15 mouse cellular contexts compared by ENCODE assay signal in the genomic region with DNA sequence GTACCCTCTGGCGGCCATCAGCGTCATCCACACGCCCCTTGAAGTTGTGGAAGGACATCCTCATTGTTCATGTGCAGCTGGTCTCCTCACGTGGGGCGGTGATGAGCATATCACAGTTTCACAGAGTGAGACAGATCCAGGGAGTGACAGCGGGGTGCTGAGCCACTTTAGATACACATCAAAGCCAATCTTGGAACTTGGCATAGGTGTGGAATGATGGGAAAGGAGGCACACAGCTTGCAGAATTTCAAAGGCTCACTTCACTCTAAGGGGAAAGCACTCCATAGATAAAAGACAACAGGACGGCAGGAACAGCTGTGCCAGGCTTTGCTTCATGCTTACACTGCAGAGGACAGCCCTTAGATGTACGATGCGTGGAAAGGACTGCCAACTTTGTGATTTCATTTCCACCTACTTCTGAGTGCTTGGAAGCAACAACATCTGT. TPM values are rescaled to one million over a fixed set of nuclear protein-coding genes. Genes with fewer than 3 reads are reported as not detected.
DNase-seq lines count a peak whose midpoint lies in the region; ATAC-seq and TF ChIP-seq lines count a peak whose summit lies in the region.
"Had no signal": no experiment of that assay in that cellular context is flagged by ENCODE, and none has a peak within 500 bp of the region (broad histone marks: within the 10 kb centered on the region; RNA-seq: fewer than 3 reads in every experiment).

No protein-coding gene starts in this region.

- no peaks in the 10 kb centered on the region for H3K27me3 ChIP-seq in forebrain, postnatal 0 days (ENCODE audit: insufficient read depth, low read length)
- no peaks in the 10 kb centered on the region for H3K27me3 ChIP-seq in forebrain, embryonic 11.5 days (ENCODE audit: control insufficient read depth, insufficient read depth, low read length)
- no peaks in the 10 kb centered on the region for H3K27me3 ChIP-seq in lung, embryonic 16.5 days (ENCODE audit: control insufficient read depth, insufficient read depth, low read depth, low read length)
- H3K27me3 ChIP-seq: hindbrain, embryonic 13.5 days; kidney, embryonic 15.5 days; liver, embryonic 15.5 days had no signal

- H3K9me3 ChIP-seq in forebrain, postnatal 0 days (ENCODE audit: low read length): no peaks in the 10 kb centered on the region
- H3K9me3 ChIP-seq in forebrain, embryonic 11.5 days (ENCODE audit: control insufficient read depth, low read length): no peaks in the 10 kb centered on the region
- H3K9me3 ChIP-seq in lung, embryonic 16.5 days (ENCODE audit: control insufficient read depth, low read length): no peaks in the 10 kb centered on the region
- H3K9me3 ChIP-seq: hindbrain, embryonic 13.5 days; kidney, embryonic 15.5 days; liver, embryonic 15.5 days had no signal

- TF ChIP-seq POLR2A in lung, adult 2 months (IDR thresholded peaks at IDR 0.05; ENCODE audit: borderline replicate concordance, extremely low read depth, low read depth, low read length): no peak
- TF ChIP-seq POLR2A in brain, embryonic 14.5 days (IDR thresholded peaks at IDR 0.05; ENCODE audit: borderline replicate concordance, extremely low read depth, insufficient read depth, insufficient read length, poor library complexity, severe bottlenecking): no peak

- H3K27ac ChIP-seq in forebrain, postnatal 0 days (ENCODE audit: low read depth, low read length): no peak overlapping the region
- no peak overlapping the region for H3K27ac ChIP-seq in forebrain, embryonic 11.5 days (ENCODE audit: low read depth, low read length)
- H3K27ac ChIP-seq in lung, embryonic 16.5 days (ENCODE audit: low read length): no peak overlapping the region
- H3K27ac ChIP-seq: hindbrain, embryonic 13.5 days; kidney, embryonic 15.5 days; liver, embryonic 15.5 days had no signal

- WGBS in forebrain, postnatal 0 days: 72% methylated on average over 9 of the region's 9 CpGs
- 87% methylated on average over 9 of the region's 9 CpGs for WGBS in forebrain, embryonic 11.5 days
- 34% methylated on average over 9 of the region's 9 CpGs for WGBS in lung, embryonic 16.5 days
- WGBS in lung, adult 2 months: 39% methylated on average over 9 of the region's 9 CpGs

- no peak for TF ChIP-seq CTCF in forebrain, postnatal 0 days (IDR thresholded peaks at IDR 0.05; ENCODE audit: low read depth)
- no peak for TF ChIP-seq CTCF in lung, adult 2 months (IDR thresholded peaks at IDR 0.05; ENCODE audit: insufficient read depth, low read length)
- no peak for TF ChIP-seq CTCF in brain, embryonic 14.5 days (IDR thresholded peaks at IDR 0.05; ENCODE audit: borderline replicate concordance, extremely low read depth, insufficient read depth, insufficient read length)

- no peaks in the 10 kb centered on the region for H3K36me3 ChIP-seq in forebrain, postnatal 0 days (ENCODE audit: insufficient read depth)
- H3K36me3 ChIP-seq in forebrain, embryonic 11.5 days (ENCODE audit: control insufficient read depth, insufficient read depth, low read length): no peaks in the 10 kb centered on the region
- H3K36me3 ChIP-seq in lung, embryonic 16.5 days (ENCODE audit: control insufficient read depth, insufficient read depth, low read length): no peaks in the 10 kb centered on the region
- H3K36me3 ChIP-seq: hindbrain, embryonic 13.5 days; kidney, embryonic 15.5 days; liver, embryonic 15.5 days had no signal

- ATAC-seq in forebrain, postnatal 0 days: peak; percentile 64
- no peak for ATAC-seq in forebrain, embryonic 11.5 days (replicated peaks; ENCODE audit: low FRiP score)
- peak; percentile 76 for ATAC-seq in lung, embryonic 16.5 days (ENCODE audit: low read depth)

- no peak overlapping the region for H3K4me3 ChIP-seq in forebrain, postnatal 0 days (ENCODE audit: low read depth, low read length)
- H3K4me3 ChIP-seq in forebrain, embryonic 11.5 days (ENCODE audit: low read depth, low read length): no peak overlapping the region
- no peak overlapping the region for H3K4me3 ChIP-seq in lung, embryonic 16.5 days (ENCODE audit: low read length)
- no peak overlapping the region for H3K4me3 ChIP-seq in lung, adult 2 months (replicated peaks; ENCODE audit: extremely low read depth, low read depth, low read length)
- H3K4me3 ChIP-seq: hindbrain, embryonic 13.5 days; kidney, embryonic 15.5 days; liver, embryonic 15.5 days had no signal

- no peaks in the 10 kb centered on the region for H3K4me1 ChIP-seq in forebrain, postnatal 0 days (ENCODE audit: insufficient read depth)
- no peaks in the 10 kb centered on the region for H3K4me1 ChIP-seq in forebrain, embryonic 11.5 days (replicated peaks; ENCODE audit: control insufficient read depth, insufficient read depth, low read length)
- H3K4me1 ChIP-seq in lung, embryonic 16.5 days (replicated peaks; ENCODE audit: control insufficient read depth, insufficient read depth, low read length): no peaks in the 10 kb centered on the region; the same call in 1 of the 2 replicates
- H3K4me1 ChIP-seq in lung, adult 2 months (ENCODE audit: control insufficient read depth, insufficient read depth, low read length): no peaks in the 10 kb centered on the region
- H3K4me1 ChIP-seq: hindbrain, embryonic 13.5 days; kidney, embryonic 15.5 days; liver, embryonic 15.5 days had no signal

- H3K9ac ChIP-seq in forebrain, postnatal 0 days: no peak overlapping the region
- no peak overlapping the region for H3K9ac ChIP-seq in forebrain, embryonic 11.5 days (ENCODE audit: low read length)
- no peak overlapping the region for H3K9ac ChIP-seq in lung, embryonic 16.5 days (ENCODE audit: low read length)
- H3K9ac ChIP-seq: hindbrain, embryonic 13.5 days; kidney, embryonic 15.5 days; liver, embryonic 15.5 days had no signal

- no peak overlapping the region for H3K4me2 ChIP-seq in forebrain, postnatal 0 days (ENCODE audit: low read depth)
- no peak overlapping the region for H3K4me2 ChIP-seq in forebrain, embryonic 11.5 days (ENCODE audit: low read depth, low read length, severe bottlenecking)
- H3K4me2 ChIP-seq in lung, embryonic 16.5 days (ENCODE audit: low read depth, low read length): peak overlapping the region; percentile 38
- H3K4me2 ChIP-seq: hindbrain, embryonic 13.5 days; kidney, embryonic 15.5 days; liver, embryonic 15.5 days had no signal

- no peak for DNase-seq in forebrain, postnatal 0 days
- DNase-seq in forebrain, embryonic 11.5 days (ENCODE audit: low spot score): no peak
- DNase-seq in lung, adult 2 months: no peak
- peak; percentile 50 for DNase-seq in brain, embryonic 14.5 days (ENCODE audit: low read depth)
- peak; percentile 9 for DNase-seq in right cerebral cortex, postnatal 14 days
- DNase-seq in adrenal gland, postnatal 4 days (ENCODE audit: low spot score in 2 of 2): no peak
- DNase-seq: adrenal gland, adult 8-10 months; cerebellum, adult 18-20 months; cerebellum, postnatal 36 days; gastrocnemius, postnatal 25 days; thymus, postnatal 36 days had no signal

RNA-seq across cellular contexts. Expression of gene Sostdc1, which starts 19.9 kb away (rescaled TPM):
- 6.9 and 8.3 TPM in 2 replicates for total RNA-seq in forebrain, postnatal 0 days (2014; rRNA removed)
- polyA plus RNA-seq in forebrain, postnatal 0 days (2015; fragmentation: Nextera tagmentation; extraction: Ambion mirVana): 12.6 and 16.7 TPM in 2 replicates
- 9.5 and 9.7 TPM in 2 replicates for polyA plus RNA-seq in forebrain, embryonic 11.5 days (2014; fragmentation: Nextera tagmentation; extraction: Ambion mirVana)
- polyA plus RNA-seq in lung, embryonic 16.5 days (2015; fragmentation: Nextera tagmentation; extraction: Ambion mirVana): 2.3 and 3.7 TPM in 2 replicates
- polyA plus RNA-seq in lung, adult 2 months (2012; rRNA removed): 0.06 and 0.71 TPM in 2 replicates
- 6.4 and 14.8 TPM in 2 replicates for polyA plus RNA-seq in brain, embryonic 14.5 days (2012; rRNA removed)
- total RNA-seq in adrenal gland, postnatal 4 days (2021): 10 to 100 TPM in 1 of 2 experiments, 1 to 10 TPM in 1; 6.6 to 28.8 TPM

RNA-seq across cellular contexts. Expression of gene Ispd, which starts 47.4 kb away (rescaled TPM):
- 10.3 and 12.4 TPM in 2 replicates for total RNA-seq in forebrain, postnatal 0 days (2014; rRNA removed)
- 8.0 and 9.6 TPM in 2 replicates for polyA plus RNA-seq in forebrain, postnatal 0 days (2015; fragmentation: Nextera tagmentation; extraction: Ambion mirVana)
- polyA plus RNA-seq in forebrain, embryonic 11.5 days (2014; fragmentation: Nextera tagmentation; extraction: Ambion mirVana): 8.2 and 8.7 TPM in 2 replicates
- 12.4 and 15.4 TPM in 2 replicates for polyA plus RNA-seq in lung, embryonic 16.5 days (2015; fragmentation: Nextera tagmentation; extraction: Ambion mirVana)
- 1.8 TPM in 2 replicates for polyA plus RNA-seq in lung, adult 2 months (2012; rRNA removed)
- 3.3 and 5.1 TPM in 2 replicates for polyA plus RNA-seq in brain, embryonic 14.5 days (2012; rRNA removed)
- total RNA-seq in adrenal gland, postnatal 4 days (2021): 10 to 100 TPM in 1 of 2 experiments, 1 to 10 TPM in 1; 8.3 to 10.7 TPM

RNA-seq across cellular contexts. Expression of gene D630036H23Rik, which starts 48.1 kb away (rescaled TPM):
- total RNA-seq in forebrain, postnatal 0 days (2014; rRNA removed): 1.1 and 2.9 TPM in 2 replicates
- 1.4 and 2.4 TPM in 2 replicates for polyA plus RNA-seq in forebrain, postnatal 0 days (2015; fragmentation: Nextera tagmentation; extraction: Ambion mirVana)
- polyA plus RNA-seq in forebrain, embryonic 11.5 days (2014; fragmentation: Nextera tagmentation; extraction: Ambion mirVana): 1.4 and 1.9 TPM in 2 replicates
- polyA plus RNA-seq in lung, embryonic 16.5 days (2015; fragmentation: Nextera tagmentation; extraction: Ambion mirVana): 1.2 and 1.7 TPM in 2 replicates
- polyA plus RNA-seq in lung, adult 2 months (2012; rRNA removed): 1.6 and 2.3 TPM in 2 replicates
- polyA plus RNA-seq in brain, embryonic 14.5 days (2012; rRNA removed): 0.94 and 1.0 TPM in 2 replicates
- total RNA-seq in adrenal gland, postnatal 4 days (2021): 1 to 10 TPM; 2.5 to 3.5 TPM

Comparison
In these comparisons a context has a peak if more than half of its experiments do, and no peak if none do; other contexts are left out.
1. DNase-seq: peak in brain, embryonic 14.5 days (single experiment) and right cerebral cortex, postnatal 14 days (single experiment); none in forebrain, postnatal 0 days (single experiment), forebrain, embryonic 11.5 days (single experiment), lung, adult 2 months (single experiment) and adrenal gland, postnatal 4 days (0 of 2).